Comparison of ENCODE assay signal across 1 mouse cellular context in genomic region chr7:29134230-29134629, GRCm38 (mm10).
TF ChIP-seq lines count a peak whose summit lies in the region.

No protein-coding gene starts in this region.

TF ChIP-seq in MEL, 35 proteins besides CTCF, POLR2A, EP300 and RAD21 (continued from another document):
- TF ChIP-seq MXI1 (IDR thresholded peaks at IDR 0.05; ENCODE audit: low read depth, low read length) (peak; percentile 33; the same call in 1 of the 2 replicates), TBP (IDR thresholded peaks at IDR 0.05; ENCODE audit: low read depth, low read length) (no peak), ZKSCAN1 (IDR thresholded peaks at IDR 0.05; ENCODE audit: low read depth, low read length) (peak; percentile 72), E2F4 (IDR thresholded peaks at IDR 0.05; ENCODE audit: borderline replicate concordance, low read depth, low read length) (no peak)
